Mouse (Mus musculus): ENCODE results near the gene Gm7903. TPM values are rescaled to one million over a fixed set of nuclear protein-coding genes. Genes with fewer than 3 reads are reported as not detected.

Gm7903 gene
- total RNA-seq (2023; ENCODE audit: inconsistent age), result not detected in 4 replicates

DNA sequence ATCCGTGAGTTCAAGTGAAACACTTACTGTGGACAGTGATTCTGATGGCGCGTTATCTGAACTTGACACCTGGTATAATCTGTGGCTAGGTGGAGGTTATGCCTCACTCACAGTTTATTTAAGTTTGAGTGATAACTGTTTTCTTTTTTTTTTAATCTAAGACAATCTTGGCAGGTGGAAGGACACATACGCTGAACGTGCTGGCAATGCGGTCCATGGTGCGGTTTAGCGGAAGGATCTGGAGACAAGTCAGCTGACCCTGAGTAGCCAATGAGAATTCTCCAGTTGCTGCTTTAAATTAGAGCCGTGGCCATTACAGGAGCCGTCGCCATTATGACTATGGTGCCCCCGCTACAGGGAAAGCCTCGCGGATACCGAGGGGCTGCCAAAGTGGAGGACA lies at the start of gene Gm7903:
Gm7903 (plus strand) TSS at position 301 of the 400 bp plus-strand sequence.

Other genes starting within 250 kb of the Gm7903 start
- not detected in 4 replicates for gene Tceal6, start 223.1 kb upstream of the Gm7903 start, total RNA-seq (2023; ENCODE audit: inconsistent age)
- gene Pramel3, start 131.5 kb upstream of the Gm7903 start, total RNA-seq (2023; ENCODE audit: inconsistent age), result not detected in 4 replicates
- not detected in 4 replicates for gene Gm5128, start 60.6 kb upstream of the Gm7903 start, total RNA-seq (2023; ENCODE audit: inconsistent age)
- not detected in 4 replicates for gene AV320801, start 60.8 kb downstream of the Gm7903 start, total RNA-seq (2023; ENCODE audit: inconsistent age)
- not detected in 4 replicates for gene Nxf7, start 164.9 kb downstream of the Gm7903 start, total RNA-seq (2023; ENCODE audit: inconsistent age)
- not detected in 4 replicates for gene Prame, start 193.9 kb downstream of the Gm7903 start, total RNA-seq (2023; ENCODE audit: inconsistent age)